Mouse (Mus musculus): ENCODE measurements at regions not wholly inside any gene's neighbourhood (a gene's known extent, or its start where the extent isn't known, plus 50 kb on each side); places are given as distances from the start of the nearest gene placed in this dataset.

DNA sequence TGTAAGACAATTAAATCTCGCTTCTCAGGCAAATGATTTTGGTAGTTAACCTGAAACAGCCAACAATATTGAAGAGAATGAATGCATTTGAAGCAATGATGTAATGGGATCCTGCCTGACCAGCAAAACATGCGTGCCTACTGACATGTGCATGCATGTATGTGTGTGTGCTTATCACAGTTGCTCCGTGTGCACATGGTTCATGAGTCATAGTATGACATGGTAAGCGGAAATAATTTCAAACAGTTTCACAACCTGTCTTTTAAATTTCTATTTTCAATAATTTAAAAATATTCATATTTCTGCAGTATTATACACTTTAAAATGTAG lies 436.8 kb upstream of the Ccnh start:
- TF ChIP-seq USF1 (IDR thresholded peaks at IDR 0.05; ENCODE audit: low read depth, low read length) (no peak), GATA1 (IDR thresholded peaks at IDR 0.05; ENCODE audit: low read depth, low read length) (no peak), ZMIZ1 (IDR thresholded peaks at IDR 0.05; ENCODE audit: low read depth, low read length) (no peak), POLR2A (IDR thresholded peaks at IDR 0.05; ENCODE audit: control insufficient read depth in 1 of 2, insufficient read depth in 1 of 2, low read depth in 1 of 2, low read length in 2 of 2, poor library complexity in 1 of 2) (no peak)

Data from MEL (cell line).